Mouse (Mus musculus): ENCODE results near the gene Arhgef28. TPM values are rescaled to one million over a fixed set of nuclear protein-coding genes. Genes with fewer than 3 reads are reported as not detected.

Gene Arhgef28
- polyA plus RNA-seq, 1 experiment from 2014 or later = 10.3 TPM

GRCm38 (mm10) chr13:98055194-98055593 is 151.0 kb downstream of the Arhgef28 start:
- WGBS = 85% methylated on average over 8 of the region's 8 CpGs
- peaks cover 7% of the 10 kb centered on the region for H3K9me3 ChIP-seq (replicated peaks; ENCODE audit: control insufficient read depth, low read length)
- H3K4me1 ChIP-seq (ENCODE audit: control insufficient read depth, insufficient read depth, low read length) = no peaks in the 10 kb centered on the region
- no peak overlapping the region for H3K4me3 ChIP-seq (ENCODE audit: low read length)
- H3K4me2 ChIP-seq (ENCODE audit: low read depth, low read length) = no peak overlapping the region
- no peak overlapping the region for H3K27ac ChIP-seq (ENCODE audit: low read length)
- no peak for ATAC-seq (replicated peaks; ENCODE audit: extremely low read depth, insufficient read depth, low FRiP score)
- H3K9ac ChIP-seq (ENCODE audit: low read length) = no peak overlapping the region
- peaks cover 7% of the 10 kb centered on the region; the same call in 1 of the 2 replicates for H3K36me3 ChIP-seq (ENCODE audit: control insufficient read depth, insufficient read depth)
- H3K27me3 ChIP-seq (ENCODE audit: control insufficient read depth, insufficient read depth, low read length) = no peaks in the 10 kb centered on the region

- H3K27ac ChIP-seq (ENCODE audit: low read length) = no peak overlapping the region
- no peak for ATAC-seq (replicated peaks; ENCODE audit: extremely low read depth, insufficient read depth, low FRiP score)
- no peaks in the 10 kb centered on the region for H3K4me1 ChIP-seq (ENCODE audit: control insufficient read depth, insufficient read depth, low read length)
- no peak overlapping the region for H3K9ac ChIP-seq (ENCODE audit: low read length)
- WGBS = 73% methylated on average over 3 of the region's 3 CpGs
- no peaks in the 10 kb centered on the region for H3K27me3 ChIP-seq (ENCODE audit: control insufficient read depth, insufficient read depth, low read length)
- no peaks in the 10 kb centered on the region; the same call in 1 of the 2 replicates for H3K9me3 ChIP-seq (replicated peaks; ENCODE audit: control insufficient read depth, low read length)
- H3K36me3 ChIP-seq (ENCODE audit: control insufficient read depth, insufficient read depth) = no peaks in the 10 kb centered on the region
- H3K4me2 ChIP-seq (ENCODE audit: low read depth, low read length) = no peak overlapping the region
- no peak overlapping the region for H3K4me3 ChIP-seq (ENCODE audit: low read length)
Measured at GRCm38 (mm10) chr13:98040628-98041150, 165.6 kb downstream of the Arhgef28 start.

GRCm38 (mm10) chr13:98038731-98039130 is 167.5 kb downstream of the Arhgef28 start:
- Histone ChIP-seq H3K4me3 (ENCODE audit: low read length) (no peak overlapping the region), H3K27ac (ENCODE audit: low read length) (no peak overlapping the region), H3K4me2 (ENCODE audit: low read depth, low read length) (no peak overlapping the region), H3K36me3 (ENCODE audit: control insufficient read depth, insufficient read depth) (no peaks in the 10 kb centered on the region), H3K27me3 (ENCODE audit: control insufficient read depth, insufficient read depth, low read length) (no peaks in the 10 kb centered on the region), H3K9me3 (replicated peaks; ENCODE audit: control insufficient read depth, low read length) (no peaks in the 10 kb centered on the region; the same call in 1 of the 2 replicates), H3K9ac (ENCODE audit: low read length) (no peak overlapping the region), H3K4me1 (ENCODE audit: control insufficient read depth, insufficient read depth, low read length) (no peaks in the 10 kb centered on the region)
- 63% methylated on average over 3 of the region's 3 CpGs for WGBS
- ATAC-seq (replicated peaks; ENCODE audit: extremely low read depth, insufficient read depth, low FRiP score) = no peak

GRCm38 (mm10) chr13:98037693-98038092 is 168.5 kb downstream of the Arhgef28 start:
- ATAC-seq (replicated peaks; ENCODE audit: extremely low read depth, insufficient read depth, low FRiP score) = no peak
- no peaks in the 10 kb centered on the region; the same call in 1 of the 2 replicates for H3K9me3 ChIP-seq (replicated peaks; ENCODE audit: control insufficient read depth, low read length)
- H3K9ac ChIP-seq (ENCODE audit: low read length) = no peak overlapping the region
- no peaks in the 10 kb centered on the region for H3K4me1 ChIP-seq (ENCODE audit: control insufficient read depth, insufficient read depth, low read length)
- H3K36me3 ChIP-seq (ENCODE audit: control insufficient read depth, insufficient read depth) = no peaks in the 10 kb centered on the region
- no peak overlapping the region for H3K27ac ChIP-seq (ENCODE audit: low read length)
- H3K27me3 ChIP-seq (ENCODE audit: control insufficient read depth, insufficient read depth, low read length) = no peaks in the 10 kb centered on the region
- no peak overlapping the region for H3K4me3 ChIP-seq (ENCODE audit: low read length)
- H3K4me2 ChIP-seq (ENCODE audit: low read depth, low read length) = no peak overlapping the region

GRCm38 (mm10) chr13:98031642-98031960 is 174.6 kb downstream of the Arhgef28 start:
- Histone ChIP-seq H3K4me1 (ENCODE audit: control insufficient read depth, insufficient read depth, low read length) (peaks cover 9% of the 10 kb centered on the region; the same call in 1 of the 2 replicates), H3K9me3 (replicated peaks; ENCODE audit: control insufficient read depth, low read length) (no peaks in the 10 kb centered on the region), H3K27ac (ENCODE audit: low read length) (peak overlapping the region; percentile 55; the same call in 1 of the 2 replicates), H3K36me3 (ENCODE audit: control insufficient read depth, insufficient read depth) (no peaks in the 10 kb centered on the region), H3K4me3 (ENCODE audit: low read length) (peak overlapping the region; percentile 51), H3K27me3 (ENCODE audit: control insufficient read depth, insufficient read depth, low read length) (no peaks in the 10 kb centered on the region), H3K4me2 (ENCODE audit: low read depth, low read length) (peak overlapping the region; percentile 72), H3K9ac (ENCODE audit: low read length) (peak overlapping the region; percentile 63)
- 28% methylated on average over 5 of the region's 5 CpGs for WGBS
- peak; percentile 50 for ATAC-seq (replicated peaks; ENCODE audit: extremely low read depth, insufficient read depth, low FRiP score)

GRCm38 (mm10) chr13:98030959-98031641 is 175.1 kb downstream of the Arhgef28 start:
- Histone ChIP-seq H3K27me3 (ENCODE audit: control insufficient read depth, insufficient read depth, low read length) (no peaks in the 10 kb centered on the region), H3K4me2 (ENCODE audit: low read depth, low read length) (peak overlapping the region; percentile 72), H3K9me3 (replicated peaks; ENCODE audit: control insufficient read depth, low read length) (no peaks in the 10 kb centered on the region), H3K27ac (ENCODE audit: low read length) (peak overlapping the region; percentile 55; the same call in 1 of the 2 replicates), H3K36me3 (ENCODE audit: control insufficient read depth, insufficient read depth) (no peaks in the 10 kb centered on the region), H3K9ac (ENCODE audit: low read length) (peak overlapping the region; percentile 63), H3K4me3 (ENCODE audit: low read length) (peak overlapping the region; percentile 51), H3K4me1 (ENCODE audit: control insufficient read depth, insufficient read depth, low read length) (peaks cover 9% of the 10 kb centered on the region; the same call in 1 of the 2 replicates)
- 14% methylated on average over 16 of the region's 16 CpGs for WGBS
- ATAC-seq (replicated peaks; ENCODE audit: extremely low read depth, insufficient read depth, low FRiP score) = peak; percentile 32

- Histone ChIP-seq H3K27me3 (ENCODE audit: control insufficient read depth, insufficient read depth, low read length) (no peaks in the 10 kb centered on the region), H3K4me3 (ENCODE audit: low read length) (no peak overlapping the region), H3K4me1 (ENCODE audit: control insufficient read depth, insufficient read depth, low read length) (peaks cover 9% of the 10 kb centered on the region; the same call in 1 of the 2 replicates), H3K36me3 (ENCODE audit: control insufficient read depth, insufficient read depth) (no peaks in the 10 kb centered on the region), H3K27ac (ENCODE audit: low read length) (no peak overlapping the region), H3K9ac (ENCODE audit: low read length) (no peak overlapping the region), H3K4me2 (ENCODE audit: low read depth, low read length) (no peak overlapping the region), H3K9me3 (replicated peaks; ENCODE audit: control insufficient read depth, low read length) (peaks cover 4% of the 10 kb centered on the region; the same call in 1 of the 2 replicates)
- WGBS = 20% methylated on average over 5 of the region's 5 CpGs
- ATAC-seq (replicated peaks; ENCODE audit: extremely low read depth, insufficient read depth, low FRiP score) = no peak
Measured at GRCm38 (mm10) chr13:98030041-98030440, 176.2 kb downstream of the Arhgef28 start.

GRCm38 (mm10) chr13:98028711-98029250 is 177.5 kb downstream of the Arhgef28 start:
- H3K4me1 ChIP-seq (ENCODE audit: control insufficient read depth, insufficient read depth, low read length) = peaks cover 9% of the 10 kb centered on the region; the same call in 1 of the 2 replicates
- H3K4me3 ChIP-seq (ENCODE audit: low read length) = no peak overlapping the region
- no peak overlapping the region for H3K27ac ChIP-seq (ENCODE audit: low read length)
- H3K36me3 ChIP-seq (ENCODE audit: control insufficient read depth, insufficient read depth) = no peaks in the 10 kb centered on the region
- peaks cover 5% of the 10 kb centered on the region; the same call in 1 of the 2 replicates for H3K9me3 ChIP-seq (replicated peaks; ENCODE audit: control insufficient read depth, low read length)
- no peak overlapping the region for H3K4me2 ChIP-seq (ENCODE audit: low read depth, low read length)
- H3K27me3 ChIP-seq (ENCODE audit: control insufficient read depth, insufficient read depth, low read length) = no peaks in the 10 kb centered on the region
- no peak for ATAC-seq (replicated peaks; ENCODE audit: extremely low read depth, insufficient read depth, low FRiP score)
- no peak overlapping the region for H3K9ac ChIP-seq (ENCODE audit: low read length)
- WGBS = 43% methylated on average over 6 of the region's 6 CpGs

GRCm38 (mm10) chr13:98027641-98028204 is 178.5 kb downstream of the Arhgef28 start:
- Histone ChIP-seq H3K27ac (ENCODE audit: low read length) (peak overlapping the region; percentile 58), H3K9ac (ENCODE audit: low read length) (0 out of 2 replicates have a peak overlapping the region, but pooled peaks have one; percentile 3), H3K4me2 (ENCODE audit: low read depth, low read length) (no peak overlapping the region), H3K4me3 (ENCODE audit: low read length) (no peak overlapping the region), H3K36me3 (ENCODE audit: control insufficient read depth, insufficient read depth) (no peaks in the 10 kb centered on the region), H3K9me3 (replicated peaks; ENCODE audit: control insufficient read depth, low read length) (peaks cover 5% of the 10 kb centered on the region; the same call in 1 of the 2 replicates), H3K4me1 (ENCODE audit: control insufficient read depth, insufficient read depth, low read length) (peaks cover 9% of the 10 kb centered on the region; the same call in 1 of the 2 replicates), H3K27me3 (ENCODE audit: control insufficient read depth, insufficient read depth, low read length) (no peaks in the 10 kb centered on the region)
- 28% methylated on average over 12 of the region's 12 CpGs for WGBS
- peak; percentile 56 for ATAC-seq (replicated peaks; ENCODE audit: extremely low read depth, insufficient read depth, low FRiP score)

Measured in heart, embryonic 16.5 days (tissue).